Mouse (Mus musculus) bone marrow macrophage, adult 2 months (primary cell): ENCODE results near the gene Lipo2. TPM values are rescaled to one million over a fixed set of nuclear protein-coding genes. Genes with fewer than 3 reads are reported as not detected.
"Not testable (repeated sequence)": the region's sequence is repeated elsewhere in the genome, so short reads cannot be mapped to it uniquely, and the experiment has no call there.

Source experiments
- H3K27ac ChIP-seq: 2 replicates; pipeline ENCODE4 v1.5.1; 2012; ENCODE audit warnings: low read depth, low read length; ENCODE audit not compliant: insufficient read depth
- H3K4me1 ChIP-seq: 2 replicates; pipeline ENCODE4 v1.6.1; 2012; ENCODE audit warnings: low read length; ENCODE audit not compliant: control insufficient read depth, insufficient read depth
- H3K4me3 ChIP-seq: 2 replicates; pipeline ENCODE4 v1.5.1; 2012; ENCODE audit warnings: mild to moderate bottlenecking, low read length, moderate library complexity; ENCODE audit not compliant: insufficient read depth
- CTCF ChIP-seq: IDR thresholded peaks from 2 replicates; pipeline ENCODE4 v1.5.1; 2012; ENCODE audit warnings: low read depth, mild to moderate bottlenecking, low read length, moderate library complexity
- POLR2A ChIP-seq: IDR thresholded peaks from 2 replicates; pipeline ENCODE4 v1.6.1; 2012; ENCODE audit warnings: mild to moderate bottlenecking, low read depth, low read length, borderline replicate concordance
- polyA plus RNA-seq: library from polyadenylated mRNA; stranded (reverse); fragments of >200 nt; gene quantifications from 2 replicates; pipeline ENCODE4 v1.2.4, GENCODE M21; 2012; ENCODE audit not compliant: missing spikeins, insufficient read depth, insufficient read length

The Lipo2 gene
- polyA plus RNA-seq = not detected in 2 replicates

DNA sequence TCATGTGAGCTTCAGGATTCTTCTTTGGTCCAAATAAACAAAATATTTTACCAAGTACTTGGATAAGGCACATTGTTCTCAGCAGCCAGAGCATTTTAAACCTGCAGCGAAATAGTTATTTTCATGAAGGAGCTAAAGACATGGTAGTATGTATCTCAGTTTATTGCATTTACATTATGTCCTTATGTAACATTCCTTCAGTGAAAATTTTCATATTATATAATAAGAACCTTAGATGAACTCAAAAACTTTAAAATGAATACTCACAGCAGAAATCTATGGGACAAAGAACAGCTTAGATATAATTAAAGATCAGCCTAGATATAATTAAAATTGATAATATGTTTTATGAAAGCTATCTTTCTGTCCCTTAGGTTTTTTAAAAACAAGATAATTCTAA lies at the start of gene Lipo2:
Gene Lipo2 (minus strand): TSS at position 101 of the 400 bp plus-strand sequence.
- not testable (repeated sequence) for H3K4me1 ChIP-seq, H3K4me3 ChIP-seq, H3K27ac ChIP-seq

DNA sequence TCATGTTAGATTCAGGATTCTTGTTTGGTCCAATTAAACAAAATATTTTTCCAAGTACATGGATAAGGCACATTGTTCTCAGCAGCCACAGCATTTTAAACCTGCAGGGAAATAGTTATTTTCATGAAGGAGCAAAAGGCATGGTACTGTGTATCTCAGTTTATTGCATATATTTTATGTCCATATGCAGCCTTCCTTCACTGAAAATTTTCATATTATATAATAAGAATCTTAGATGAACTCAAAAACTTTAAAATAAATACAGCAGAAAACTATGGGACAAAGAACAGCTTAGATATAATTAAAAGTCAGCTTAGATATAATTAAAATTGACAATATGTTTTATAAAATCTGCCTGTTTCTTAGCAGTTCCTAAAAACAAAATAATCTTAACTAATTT lies 36.2 kb upstream of the Lipo2 start, which contains the start of gene Lipo1:
Gene Lipo1 (minus strand): TSS at position 101 of the 400 bp plus-strand sequence.
- not testable (repeated sequence) for H3K4me3 ChIP-seq, H3K4me1 ChIP-seq, H3K27ac ChIP-seq

GRCm38 (mm10) chr19:33786576-33787277 lies 35.6 kb upstream of the Lipo2 start:
- H3K4me3 ChIP-seq = no peak overlapping the region
- no peaks in the 10 kb centered on the region for H3K4me1 ChIP-seq
- no peak for TF ChIP-seq CTCF
- no peak for TF ChIP-seq POLR2A
- H3K27ac ChIP-seq = no peak overlapping the region

DNA sequence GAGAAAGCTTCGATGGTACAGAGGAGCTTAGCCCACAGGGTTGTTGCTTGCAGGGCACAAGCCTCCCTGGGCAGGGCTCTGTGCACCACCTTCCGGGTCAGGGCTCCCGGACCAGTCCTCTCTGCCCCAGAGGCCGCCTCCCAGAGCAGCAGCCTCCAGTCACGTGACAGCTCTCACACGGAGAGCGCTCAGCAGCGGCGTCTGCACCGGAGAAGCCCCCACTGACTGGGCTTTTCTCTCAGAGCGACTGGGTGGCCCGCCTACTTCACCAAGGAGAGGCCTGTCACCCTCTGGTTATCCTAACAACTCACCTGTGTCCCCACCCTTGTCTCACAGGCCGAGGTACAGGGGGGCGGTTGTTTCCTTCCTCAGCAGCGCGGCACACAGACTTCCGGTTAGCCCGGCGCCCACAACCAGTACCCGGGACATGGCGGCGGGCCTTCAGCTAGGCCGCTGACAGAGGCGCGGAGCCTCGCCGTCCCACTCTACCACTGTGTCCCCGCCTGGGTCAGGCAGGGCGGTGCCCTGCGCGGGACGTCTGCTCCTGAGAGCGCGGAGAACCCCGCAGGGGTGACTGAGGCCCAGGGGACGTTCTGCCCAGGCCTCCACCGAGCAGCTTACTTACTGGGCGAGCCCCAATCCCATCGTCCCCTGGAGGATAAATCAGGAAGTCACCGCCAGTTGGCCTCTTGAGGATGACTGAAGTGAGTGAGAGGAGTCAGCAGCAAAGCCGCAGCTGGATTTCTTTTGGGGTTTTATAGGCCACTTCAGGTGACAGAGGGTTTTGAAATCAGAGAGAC lies 10.3 kb upstream of the Lipo2 start, which contains the start of gene Lipo3:
Gene Lipo3 (minus strand): TSS at position 665 of the 800 bp plus-strand sequence.
- not testable (repeated sequence) for H3K4me1 ChIP-seq, H3K4me3 ChIP-seq

More for the DNA sequence above, 10.3 kb upstream of the Lipo2 start, which contains the start of gene Lipo3:
- not testable (repeated sequence) for H3K27ac ChIP-seq

Other genes with a start within 250 kb of the Lipo2 start
- gene Lipo4, start 233.6 kb downstream of the Lipo2 start, polyA plus RNA-seq = not detected in 2 replicates
- gene Gm8978, start 126.1 kb downstream of the Lipo2 start, polyA plus RNA-seq = not detected in 2 replicates
- gene Lipo3, start 10.6 kb upstream of the Lipo2 start, polyA plus RNA-seq = 21.0 and 23.9 TPM in 2 replicates
- gene Lipo1, start 36.1 kb upstream of the Lipo2 start, polyA plus RNA-seq = 0.37 TPM in 1 of 2 replicates, not detected in the other
- gene Lipf, start 209.8 kb upstream of the Lipo2 start, polyA plus RNA-seq = not detected in 2 replicates